Mouse (Mus musculus) embryonic fibroblast, embryonic 13.5 days (primary cell): Measurements from ENCODE around the gene Ccdc116.

Source experiments
- CTCF ChIP-seq: IDR thresholded peaks from 2 replicates; pipeline ENCODE4 v1.5.1; 2011; ENCODE audit warnings: mild to moderate bottlenecking, control low read depth, low read length, moderate library complexity, borderline replicate concordance; ENCODE audit not compliant: insufficient read depth
- POLR2A ChIP-seq: IDR thresholded peaks from 2 replicates; pipeline ENCODE4 v1.6.1; 2011; ENCODE audit warnings: low read depth, mild to moderate bottlenecking, control low read depth, low read length, moderate library complexity

DNA sequence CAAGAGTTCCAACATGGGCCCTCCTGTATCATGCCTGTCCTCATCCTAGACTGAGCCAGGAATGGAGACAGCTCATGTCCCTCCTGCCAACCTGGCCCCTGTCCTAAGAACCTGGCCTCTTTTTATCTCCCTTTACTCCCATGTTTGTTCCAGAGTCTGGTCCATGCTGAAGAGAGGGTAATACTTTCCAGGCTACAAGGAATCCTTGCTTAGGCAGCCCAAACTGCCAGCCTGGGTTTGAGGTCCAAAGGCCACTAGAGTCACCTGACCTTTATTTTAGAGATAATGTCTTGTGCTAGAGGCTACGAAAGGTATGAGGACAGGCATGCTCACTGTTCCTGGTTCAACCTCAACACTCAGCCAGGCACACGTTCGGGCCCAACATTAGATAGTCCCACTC, 50.1 kb downstream of the Ccdc116 start:
- TF ChIP-seq CTCF (no peak), POLR2A (no peak)
